Mouse (Mus musculus): ENCODE data around the gene Pa2g4. TPM values are rescaled to one million over a fixed set of nuclear protein-coding genes. Genes with fewer than 3 reads are reported as not detected.
"Not testable (repeated sequence)": the region's sequence is repeated elsewhere in the genome, so short reads cannot be mapped to it uniquely, and the experiment has no call there.

The Pa2g4 gene
- total RNA-seq, 2 experiments from 2014 or later = 65.8 to 72.9 TPM

DNA sequence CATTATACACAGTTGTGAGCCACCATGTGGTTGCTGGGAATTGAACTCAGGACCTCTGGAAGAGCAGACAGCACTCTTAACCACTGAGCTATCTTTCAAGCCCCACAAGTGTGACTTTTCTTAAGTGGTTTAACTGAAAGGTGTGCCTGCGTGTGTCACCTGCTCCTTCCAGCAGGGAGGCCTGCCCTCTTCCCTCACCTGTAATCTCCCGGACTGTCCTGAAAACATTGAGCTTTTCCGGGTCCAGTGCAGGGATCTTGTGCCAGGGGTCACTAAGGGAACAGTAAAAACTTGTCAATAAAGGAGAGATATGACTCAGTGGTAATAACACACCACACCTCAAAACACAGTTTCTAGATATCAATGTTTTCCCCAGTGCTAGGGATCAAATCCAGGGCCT is 13.5 kb upstream of the Pa2g4 start:
- no peak for DNase-seq

DNA sequence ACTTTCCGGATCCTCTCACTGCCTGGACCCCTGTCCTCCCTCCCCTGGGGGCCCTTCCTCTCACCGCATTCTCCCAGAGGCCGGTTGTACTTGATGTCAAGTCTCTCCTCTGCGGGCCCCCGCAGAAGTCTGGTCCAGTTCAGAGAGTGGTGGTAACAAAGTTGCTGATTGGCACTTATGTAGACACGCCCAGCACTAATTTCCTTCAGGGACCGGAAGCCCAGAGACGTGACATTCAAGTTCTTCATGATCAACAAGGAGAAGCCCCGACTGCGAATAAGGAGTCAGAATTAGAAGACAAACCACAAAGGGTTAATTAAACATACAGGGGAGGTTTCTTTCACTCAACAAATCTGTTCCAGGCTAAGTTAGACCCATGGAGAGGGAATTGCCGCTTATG is 12.5 kb upstream of the Pa2g4 start:
- DNase-seq = no peak

DNA sequence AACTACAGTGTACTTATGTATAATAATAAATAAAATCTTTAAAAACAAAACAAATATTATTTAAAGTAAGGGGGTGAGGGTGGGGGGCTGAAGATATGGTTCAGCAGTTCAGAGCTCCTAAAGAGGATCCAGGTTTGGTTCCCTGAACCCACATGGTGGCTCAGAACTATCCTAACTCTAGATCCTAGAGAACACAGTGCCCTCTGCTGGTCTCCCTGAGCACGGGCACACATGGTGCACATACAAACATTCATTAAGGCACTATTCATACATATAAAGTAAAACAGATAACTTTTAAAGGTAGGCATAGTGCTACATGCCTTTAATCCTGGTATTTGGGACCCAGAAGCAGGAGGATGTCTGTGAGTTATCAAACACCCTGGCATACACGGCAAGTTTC is 9.3 kb upstream of the Pa2g4 start:
- no peak for DNase-seq

DNA sequence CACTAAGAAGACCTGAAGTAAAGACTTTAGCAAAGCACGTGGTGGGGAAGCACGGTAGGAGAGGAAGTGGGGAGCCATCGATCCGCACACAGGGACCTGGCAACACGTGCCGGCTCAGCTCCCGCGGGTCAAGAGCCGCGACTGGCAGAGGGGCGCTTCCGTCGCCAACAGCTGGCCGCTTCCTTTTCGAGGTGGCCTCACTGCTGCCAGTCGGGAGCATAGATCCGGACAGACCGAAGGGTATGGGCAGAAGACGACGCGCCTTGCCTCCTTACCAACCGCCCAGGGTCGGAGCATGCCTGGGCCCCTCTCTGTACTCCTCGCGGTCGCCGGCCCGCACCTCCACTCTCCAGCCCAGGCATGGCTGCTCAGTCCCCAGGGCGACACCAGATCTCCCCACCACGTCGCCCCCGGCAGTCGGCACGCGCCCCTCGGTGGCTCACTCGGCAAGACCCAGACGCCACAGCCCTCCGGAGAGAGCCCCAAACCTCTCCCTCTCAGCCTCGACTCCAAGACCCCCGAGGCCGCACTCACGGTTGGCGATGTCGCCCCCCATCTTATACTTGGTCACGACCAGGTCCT is 490 bp downstream of the Pa2g4 start:
- DNase-seq = peak; percentile 40

DNA sequence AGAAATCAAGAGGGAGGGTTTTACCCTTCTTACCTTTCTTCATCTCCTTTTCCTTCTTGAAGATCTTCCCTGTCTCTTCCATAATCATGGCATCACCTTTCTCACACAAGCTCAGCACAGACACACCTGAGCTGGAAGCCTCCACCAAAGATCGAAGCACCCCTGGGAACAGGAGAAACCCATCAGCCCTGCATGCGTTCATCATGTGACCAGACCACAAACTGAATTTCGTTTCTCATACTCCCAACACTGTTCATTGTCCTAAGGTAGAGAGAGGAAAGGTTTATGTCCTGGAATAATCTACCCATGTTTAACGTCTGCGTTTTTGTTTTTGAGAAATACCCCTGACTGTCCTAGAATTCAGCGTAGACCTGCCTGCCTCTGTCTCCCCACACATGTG is 2.2 kb downstream of the Pa2g4 start:
- no peak for DNase-seq

DNA sequence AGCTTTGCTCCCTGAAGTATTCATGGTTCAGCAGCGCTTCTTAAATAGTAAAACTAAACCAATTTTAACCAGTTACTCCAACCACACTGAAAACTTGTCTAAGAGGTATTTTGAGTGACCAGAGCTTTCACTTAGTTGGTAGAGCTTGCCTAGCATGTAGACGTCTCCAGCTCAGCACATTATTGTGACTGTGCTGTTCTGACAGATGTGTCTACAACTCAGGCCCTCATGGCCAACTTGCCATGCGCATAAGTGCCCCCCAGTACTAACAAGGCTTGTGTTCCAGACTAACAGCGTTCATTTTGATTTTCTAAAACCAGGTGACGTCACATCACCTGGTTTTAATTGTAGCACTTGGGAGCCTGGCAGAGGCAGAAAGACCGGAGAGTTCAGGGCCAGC is 8.8 kb downstream of the Pa2g4 start:
- DNase-seq = no peak

DNA sequence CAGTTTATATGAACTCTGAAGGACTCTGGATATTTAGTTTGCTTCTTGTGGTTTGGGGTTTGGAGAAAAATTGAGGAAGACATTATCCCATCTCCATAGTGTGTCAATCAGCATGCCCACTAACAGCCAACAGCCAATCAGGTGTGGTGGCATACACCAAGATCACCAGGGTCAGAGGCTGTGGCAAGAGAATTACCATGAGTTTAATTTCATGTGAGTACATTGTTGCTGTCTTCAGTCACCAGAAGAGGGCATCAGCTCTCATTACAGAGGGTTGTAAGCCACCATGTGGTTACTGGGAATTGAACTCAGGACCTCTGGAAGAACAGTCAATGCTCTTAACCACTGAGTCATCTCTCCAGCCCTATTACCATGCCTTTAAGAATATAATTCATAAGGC is 9.5 kb downstream of the Pa2g4 start:
- DNase-seq = no peak

DNA sequence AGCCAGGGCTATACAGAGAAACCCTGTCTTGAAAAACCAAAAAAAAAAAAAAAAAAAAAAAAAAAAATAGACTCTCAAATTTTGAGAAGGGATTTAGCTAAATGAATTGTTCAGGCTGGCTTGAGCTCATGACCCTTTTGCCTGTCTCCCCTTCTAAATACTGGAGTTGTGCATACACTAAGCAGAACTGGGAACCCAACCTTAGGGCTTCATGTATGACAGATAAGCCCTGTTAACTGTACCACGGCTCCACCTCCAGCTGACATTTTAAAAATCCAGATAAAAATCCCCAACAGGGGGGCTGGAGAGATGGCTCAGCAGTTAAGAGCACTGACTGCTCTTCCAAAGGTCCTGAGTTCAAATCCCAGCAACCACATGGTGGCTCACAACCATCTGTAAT is 10.2 kb downstream of the Pa2g4 start:
- DNase-seq = not testable (repeated sequence)

DNA sequence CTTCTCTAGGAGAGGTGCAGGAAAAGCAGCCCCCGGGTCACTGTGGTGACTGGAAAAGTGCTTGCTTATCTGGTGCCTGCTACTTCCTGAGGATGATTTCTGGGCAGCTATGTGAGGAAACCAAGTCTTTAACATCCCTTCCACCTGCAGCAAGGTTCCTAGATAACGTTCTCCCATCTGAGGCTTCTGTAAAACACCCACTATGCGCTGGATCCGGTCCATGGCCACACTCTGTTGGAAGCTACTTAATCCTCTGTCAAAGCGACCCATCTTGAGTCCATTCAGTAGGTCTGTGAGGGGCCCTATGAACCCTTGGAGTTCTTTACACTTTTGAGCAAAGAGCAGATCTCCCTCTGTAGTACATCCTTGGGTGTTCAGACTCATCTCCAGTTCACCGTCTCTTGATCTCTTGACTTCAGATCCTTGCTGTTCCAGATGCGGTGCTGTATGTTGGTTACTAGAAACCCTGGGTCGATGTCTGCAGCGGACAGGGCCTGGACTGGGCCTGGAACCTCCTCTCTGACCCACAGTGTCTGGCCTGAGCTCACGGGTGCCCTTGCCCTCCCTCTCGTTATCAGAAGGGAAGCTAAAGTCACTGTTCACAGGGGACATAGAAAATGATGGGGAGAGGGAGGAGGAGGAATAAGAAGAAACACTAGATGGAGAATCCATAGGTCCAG is 15.5 kb downstream of the Pa2g4 start:
- DNase-seq = not testable (repeated sequence)

DNA sequence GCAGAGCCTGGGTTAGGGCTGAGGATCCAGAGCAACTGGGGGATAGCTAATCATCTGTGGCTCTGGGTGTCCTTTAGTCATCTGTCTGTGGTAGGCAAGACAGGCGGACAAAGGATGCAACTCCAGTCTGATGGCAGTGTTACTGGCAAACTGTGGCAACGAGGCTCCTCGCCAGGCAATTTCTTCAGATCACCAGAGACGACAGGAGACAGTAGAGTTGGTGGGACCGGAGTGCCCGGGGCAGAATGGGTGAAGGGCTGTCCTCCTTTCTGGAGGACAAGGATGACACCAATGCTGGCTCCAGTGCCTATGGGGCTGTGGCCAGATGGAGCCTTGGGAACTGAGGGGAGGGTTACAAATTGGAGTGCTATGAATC is 16.1 kb downstream of the Pa2g4 start:
- not testable (repeated sequence) for DNase-seq

DNA sequence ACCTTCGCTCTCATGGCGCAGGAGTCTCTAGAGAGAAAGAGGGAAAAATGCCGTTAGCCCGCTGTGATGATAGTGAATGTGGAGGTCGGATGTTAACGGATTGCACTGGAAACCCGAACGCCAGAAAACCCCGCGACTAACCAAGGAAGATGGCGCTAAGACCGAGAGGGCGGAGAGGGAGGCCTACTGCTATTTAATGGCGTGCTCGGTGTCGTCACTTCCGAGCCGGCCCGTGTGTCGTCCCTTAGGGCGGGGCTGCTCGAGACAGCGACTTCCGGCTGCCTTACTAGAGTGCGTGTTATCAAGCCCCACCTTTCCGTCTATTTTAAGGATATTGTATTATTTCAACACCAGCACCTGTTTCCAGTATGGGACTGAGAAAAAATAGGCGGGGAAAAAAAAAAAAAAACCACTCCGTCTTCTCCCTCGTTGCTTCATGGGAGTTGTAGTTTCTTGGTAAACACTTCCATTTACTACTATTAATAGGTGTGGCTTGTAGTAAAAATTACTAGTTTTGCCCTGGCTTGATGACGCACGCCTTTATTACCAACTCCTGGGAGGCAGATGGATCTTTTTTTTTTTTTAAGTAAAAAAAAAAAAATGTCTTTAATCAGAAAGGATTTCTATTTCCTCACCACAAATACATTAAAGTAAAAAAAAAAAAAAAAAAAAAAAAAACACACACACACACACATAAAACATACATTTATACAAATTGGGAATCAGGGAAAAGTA is 16.7 kb downstream of the Pa2g4 start, which contains the start of gene Rpl41:
TSS of gene Rpl41 (minus strand) at position 359 of the 735 bp plus-strand sequence.
- DNase-seq = peak; percentile 86

DNA sequence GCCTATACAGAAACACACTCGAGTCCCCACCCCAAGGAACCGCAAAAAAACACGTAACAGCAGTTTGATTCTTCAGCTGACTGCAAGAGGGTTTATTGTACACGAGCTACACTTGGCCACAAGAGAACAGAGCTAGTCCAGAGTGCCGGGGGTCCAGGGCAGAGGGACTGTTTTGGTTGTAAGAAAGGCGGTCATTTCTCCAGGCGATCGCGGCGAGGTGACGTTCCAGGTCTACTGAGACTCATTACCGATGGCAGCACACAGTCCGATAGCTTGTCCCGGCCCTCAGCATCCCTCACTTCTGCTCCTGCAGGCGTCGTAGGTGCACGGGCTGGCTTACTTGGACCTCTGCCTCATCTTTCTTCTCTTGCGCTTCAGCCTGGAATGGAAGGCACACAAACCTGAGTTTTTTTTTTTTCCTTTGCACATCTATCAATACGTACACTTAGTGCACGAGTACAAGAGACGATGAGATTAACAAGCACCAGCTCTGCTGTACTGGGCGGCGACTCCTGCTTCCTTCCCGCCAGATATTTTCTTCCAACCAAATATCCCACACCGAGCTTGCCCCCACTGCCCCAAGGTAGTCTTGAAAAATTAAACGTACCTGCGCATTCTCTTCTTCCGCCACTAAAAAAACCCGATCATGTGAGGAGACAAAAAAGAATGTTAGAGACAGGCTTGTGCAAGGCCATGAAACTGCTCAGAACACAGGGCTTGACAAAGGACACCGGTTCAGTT is 17.6 kb downstream of the Pa2g4 start:
- not testable (repeated sequence) for DNase-seq

DNA sequence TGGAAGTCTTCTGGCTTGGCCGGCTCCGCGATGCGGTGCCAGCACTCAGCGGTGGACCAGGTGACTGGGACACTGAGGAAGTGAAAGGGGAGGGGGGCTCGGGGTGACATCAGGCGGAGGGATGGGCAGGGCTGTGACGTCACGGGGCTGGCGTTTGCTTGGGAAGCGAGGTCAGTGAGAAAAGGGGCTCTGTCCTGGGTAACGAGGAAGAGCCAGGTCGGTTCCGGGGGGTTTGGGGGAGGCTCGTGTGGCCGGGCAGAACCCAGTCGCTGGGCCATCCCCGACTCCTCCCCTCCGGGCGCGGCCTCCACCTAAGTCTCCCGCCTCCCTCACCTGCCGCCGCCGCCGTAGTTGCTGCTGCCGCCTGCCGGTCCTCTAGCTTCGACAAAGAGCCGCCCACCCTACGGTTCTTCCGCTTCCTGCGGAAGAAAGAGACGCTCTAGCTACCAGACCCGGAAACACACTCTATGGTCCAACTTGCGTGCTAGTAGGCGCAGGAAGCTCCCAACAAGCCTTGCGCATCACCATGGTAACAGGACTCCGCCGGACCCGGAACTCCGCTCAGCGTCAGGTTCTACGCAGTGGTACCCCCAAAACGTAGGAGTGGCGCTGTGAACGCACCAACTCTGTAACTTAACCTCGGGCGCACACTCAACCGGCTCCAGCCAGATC is 18.3 kb downstream of the Pa2g4 start, which contains the start of gene Zc3h10:
TSS of gene Zc3h10 (minus strand) at position 414 of the 672 bp plus-strand sequence.
- DNase-seq = peak; percentile 83

DNA sequence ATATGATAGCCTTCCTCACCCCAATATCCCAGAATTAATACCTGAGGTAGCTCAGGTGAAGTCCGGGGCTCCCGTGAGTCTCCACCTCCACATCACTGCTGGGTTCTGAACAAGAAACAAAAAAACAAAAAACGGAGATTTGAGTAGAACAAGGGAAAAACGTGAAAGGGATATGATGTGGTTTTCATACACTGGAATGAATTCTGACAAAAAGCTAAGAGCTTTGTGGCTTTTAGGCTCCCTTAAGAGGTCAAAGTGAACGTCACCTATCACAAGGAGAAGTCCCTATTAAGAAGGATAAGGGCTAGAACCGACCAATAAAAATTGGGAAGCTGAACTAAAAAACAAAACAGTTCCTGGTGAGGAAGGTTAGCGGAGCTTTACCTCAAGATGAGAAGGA is 19.0 kb downstream of the Pa2g4 start:
- DNase-seq = no peak

DNA sequence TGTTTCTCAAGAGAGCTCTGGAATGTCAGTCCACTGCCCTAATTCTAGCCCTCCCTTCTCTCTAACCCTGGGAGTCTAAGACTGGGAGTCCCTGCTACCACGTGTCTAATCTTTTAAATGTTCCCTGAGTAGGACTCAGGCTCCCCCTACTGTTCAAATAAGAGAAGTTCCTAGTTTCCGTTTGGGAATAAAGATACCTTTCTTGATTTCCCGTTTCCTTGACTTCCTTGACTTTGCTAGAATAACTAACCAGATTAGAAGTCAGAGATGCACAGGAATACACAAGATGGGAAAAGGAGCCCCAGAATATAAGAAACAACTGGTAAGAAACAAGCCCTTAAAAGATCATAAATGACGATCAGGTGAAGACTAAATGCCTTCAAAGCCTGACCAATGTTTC is 19.4 kb downstream of the Pa2g4 start:
- no peak for DNase-seq

DNA sequence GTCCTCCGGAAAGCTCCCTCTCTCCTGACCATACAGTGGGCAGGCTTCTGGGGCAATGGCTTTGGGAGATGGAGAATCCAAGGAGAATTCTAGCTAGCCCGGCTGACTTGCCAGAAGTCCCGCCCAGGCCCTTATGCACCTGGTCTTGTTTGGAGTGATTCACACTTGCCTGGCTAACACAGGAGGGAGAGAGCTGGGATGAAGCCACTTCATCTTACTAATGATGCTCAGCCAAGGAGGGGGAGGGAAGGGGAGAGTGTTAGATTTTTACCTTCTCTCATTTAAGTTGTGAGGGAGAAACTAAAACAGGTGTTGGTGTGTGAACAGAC is 20.3 kb downstream of the Pa2g4 start:
- no peak for DNase-seq

DNA sequence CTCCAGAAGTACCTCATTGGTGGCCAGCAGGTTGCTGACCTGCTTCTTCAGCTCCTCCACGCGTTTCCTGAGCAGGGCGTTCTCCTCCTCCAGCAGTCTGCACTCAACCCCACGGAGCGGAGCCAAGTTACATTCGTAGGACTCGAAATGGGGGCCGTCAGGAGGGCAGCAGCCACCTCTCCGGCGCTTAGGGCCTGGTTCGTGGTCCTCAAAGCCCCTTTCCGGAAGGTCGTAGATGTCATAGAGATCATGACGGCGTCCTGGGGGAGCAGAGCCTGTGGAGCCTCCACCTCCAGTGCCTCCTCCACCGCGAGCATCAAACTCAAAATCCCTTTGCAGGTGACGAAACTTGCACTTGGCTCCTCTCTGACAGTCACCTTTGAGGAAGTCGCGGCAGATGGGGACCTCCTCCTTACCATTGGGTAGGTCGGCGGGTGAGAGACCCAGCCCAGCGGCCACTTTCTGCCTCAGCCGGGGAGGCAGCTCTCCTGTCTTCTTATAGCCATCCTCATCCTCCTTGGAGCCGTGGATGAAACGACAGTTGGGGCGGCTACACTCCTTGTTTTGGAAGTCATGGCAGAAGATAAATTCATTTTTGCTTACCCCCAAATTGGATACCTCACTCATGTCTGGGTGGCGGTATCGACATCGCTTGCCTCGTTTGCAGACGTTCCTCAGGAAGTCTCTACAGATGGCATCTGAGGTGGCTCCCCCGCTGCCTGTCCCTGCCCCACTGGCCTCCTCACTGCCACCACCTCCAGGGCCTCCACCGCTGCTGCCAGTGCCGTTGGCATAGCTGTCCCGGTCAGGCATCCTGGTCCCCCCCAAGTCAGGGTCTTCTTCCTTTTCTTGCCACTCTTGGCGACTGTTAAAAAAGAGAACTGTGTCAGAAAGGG is 20.9 kb downstream of the Pa2g4 start:
- DNase-seq = no peak

DNA sequence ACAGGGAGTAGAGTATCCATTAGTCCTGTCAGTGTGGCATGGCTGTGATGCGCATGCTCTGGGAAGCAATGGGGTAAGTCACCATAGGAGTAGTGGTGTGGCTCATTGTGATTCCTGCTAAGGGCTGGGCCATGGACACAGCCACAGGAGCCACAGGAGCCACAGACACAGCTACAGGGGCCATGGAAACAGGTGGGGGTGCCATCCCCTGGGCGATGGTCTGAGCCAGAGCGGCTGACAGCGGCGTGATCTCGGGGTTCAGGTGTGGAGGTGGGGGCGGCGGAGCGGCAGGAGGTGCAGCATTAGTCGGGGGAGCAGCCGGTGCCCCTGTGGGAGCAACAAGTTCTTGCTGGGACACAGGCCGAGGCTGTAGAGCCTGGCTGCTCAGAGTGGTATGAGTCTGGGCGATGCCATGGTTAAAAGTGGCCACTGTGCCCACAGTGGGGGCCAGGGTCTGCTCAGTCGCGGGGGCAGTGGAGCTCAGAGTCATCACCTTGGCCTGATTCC is 21.6 kb downstream of the Pa2g4 start:
- DNase-seq = no peak

DNA sequence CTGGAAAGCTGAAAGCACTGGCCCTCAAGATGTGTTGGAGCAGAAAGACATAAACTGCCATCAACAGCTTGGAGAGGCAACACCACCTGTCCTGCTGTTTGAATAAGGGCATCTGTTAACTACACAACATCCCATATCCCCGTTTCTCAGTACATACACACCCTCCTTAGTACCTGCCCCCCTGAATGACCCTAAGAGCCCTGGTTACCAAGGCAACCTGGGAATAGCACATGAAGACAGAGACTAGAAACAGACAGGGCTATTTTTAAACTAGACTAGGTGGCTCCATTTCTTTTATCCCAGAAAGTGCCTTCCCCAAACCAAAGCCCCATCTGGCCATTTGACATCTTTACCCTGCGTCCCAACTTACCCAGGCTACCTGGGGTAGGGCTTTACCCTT is 22.7 kb downstream of the Pa2g4 start:
- DNase-seq = no peak

DNA sequence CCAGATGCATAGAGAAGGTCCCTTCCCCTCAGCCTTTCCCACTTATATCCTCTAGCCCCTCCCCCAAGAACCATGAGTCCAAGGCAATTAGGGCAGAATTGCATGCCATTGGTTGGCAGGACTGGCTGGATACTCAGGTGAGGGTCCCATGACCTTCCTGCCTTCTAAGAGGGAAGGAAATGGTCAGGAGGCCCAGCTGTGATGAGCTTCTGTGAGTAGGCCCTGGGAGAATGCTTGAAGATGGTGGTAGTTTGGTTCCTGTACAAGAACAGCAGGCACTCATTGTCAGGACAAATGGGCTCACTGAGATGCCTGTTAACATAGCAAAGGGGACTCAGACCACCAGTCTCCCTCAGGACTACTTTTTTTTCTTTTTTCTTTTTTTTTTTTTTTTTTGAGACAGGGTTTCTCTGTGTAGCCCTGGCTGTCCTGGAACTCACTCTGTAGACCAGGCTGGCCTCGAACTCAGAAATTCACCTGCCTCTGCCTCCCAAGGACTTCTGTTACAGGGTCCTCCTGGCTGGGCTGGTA is 27.4 kb downstream of the Pa2g4 start:
- DNase-seq = no peak

Data from gastrocnemius, postnatal 10 days (tissue).